Mouse (Mus musculus) stomach, embryonic 14.5 days (tissue): ENCODE results near the gene D630045J12Rik. TPM values are rescaled to one million over a fixed set of nuclear protein-coding genes. Genes with fewer than 3 reads are reported as not detected.

Experiments used
- ATAC-seq: fragments of 200-750 bp; cut with Nextera tagmentation; 2 replicates; pipeline ENCODE4 v1.8.0; 2017; ENCODE audit warnings: low read depth, moderate TSS enrichment; ENCODE audit not compliant: insufficient number of reproducible peaks, insufficient read depth, low FRiP score
- H3K27ac ChIP-seq: fragments of 300-500 bp; sonication (generic); 2 replicates; pipeline ENCODE4 v1.5.1; 2014; ENCODE audit warnings: mild to moderate bottlenecking, low read length, moderate library complexity, mixed read lengths
- H3K27me3 ChIP-seq: fragments of 300-500 bp; sonication (generic); 2 replicates; pipeline ENCODE4 v1.6.1; 2014; ENCODE audit warnings: low read length, control low read depth, mixed read lengths; ENCODE audit not compliant: control insufficient read depth, insufficient read depth
- H3K36me3 ChIP-seq: fragments of 300-500 bp; sonication (generic); 2 replicates; pipeline ENCODE4 v1.6.1; 2014; ENCODE audit warnings: mild to moderate bottlenecking, control low read depth, low read length, moderate library complexity, mixed read lengths; ENCODE audit not compliant: control insufficient read depth, insufficient read depth
- H3K4me1 ChIP-seq: fragments of 300-500 bp; sonication (generic); 2 replicates; pipeline ENCODE4 v1.6.1; 2014; ENCODE audit warnings: low read length, control low read depth, mixed read lengths; ENCODE audit not compliant: control insufficient read depth, insufficient read depth
- H3K4me2 ChIP-seq: fragments of 300-500 bp; sonication (generic); replicated peaks from 2 replicates; pipeline ENCODE4 v1.6.1; 2014; ENCODE audit warnings: low read depth, low read length, control low read depth
- H3K4me3 ChIP-seq: fragments of 300-500 bp; sonication (generic); 2 replicates; pipeline ENCODE4 v1.5.1; 2014; ENCODE audit warnings: low read depth, low read length, control low read depth
- H3K9ac ChIP-seq: fragments of 300-500 bp; sonication (generic); replicated peaks from 2 replicates; pipeline ENCODE4 v1.6.1; 2014; ENCODE audit warnings: low read depth, mild to moderate bottlenecking, control low read depth, low read length, moderate library complexity, mixed read lengths
- H3K9me3 ChIP-seq: fragments of 300-500 bp; sonication (generic); 2 replicates; pipeline ENCODE4 v1.6.1; 2016; ENCODE audit warnings: low read depth, low read length, control low read depth; ENCODE audit not compliant: control insufficient read depth
- WGBS: fragments of 180-500 bp; shearing (Covaris S2); extraction: QIAGEN DNeasy Blood & Tissue Kit; methylation state at CpG from one replicate; pipeline ENCODE4 v1.1.7; 2014; 5-methylcytosine and 5-hydroxymethylcytosine counted together
- polyA plus RNA-seq: library from polyadenylated mRNA; unstranded; fragments of >200 nt; fragmentation: Nextera tagmentation; extraction: Ambion mirVana; gene quantifications from 2 replicates; pipeline ENCODE4 v1.2.1, GENCODE M21; 2014

D630045J12Rik gene
- polyA plus RNA-seq, 1 experiment from 2014 or later, result 8.1 TPM

GRCm38 (mm10) chr6:38264466-38264865 is 10.7 kb upstream of the D630045J12Rik start:
- Histone ChIP-seq H3K9ac (no peak overlapping the region), H3K4me2 (no peak overlapping the region), H3K4me3 (no peak overlapping the region), H3K36me3 (no peaks in the 10 kb centered on the region), H3K9me3 (no peaks in the 10 kb centered on the region), H3K4me1 (no peaks in the 10 kb centered on the region), H3K27ac (no peak overlapping the region), H3K27me3 (no peaks in the 10 kb centered on the region)
- ATAC-seq, result no peak
- 77% methylated on average over 7 of the region's 7 CpGs for WGBS

DNA sequence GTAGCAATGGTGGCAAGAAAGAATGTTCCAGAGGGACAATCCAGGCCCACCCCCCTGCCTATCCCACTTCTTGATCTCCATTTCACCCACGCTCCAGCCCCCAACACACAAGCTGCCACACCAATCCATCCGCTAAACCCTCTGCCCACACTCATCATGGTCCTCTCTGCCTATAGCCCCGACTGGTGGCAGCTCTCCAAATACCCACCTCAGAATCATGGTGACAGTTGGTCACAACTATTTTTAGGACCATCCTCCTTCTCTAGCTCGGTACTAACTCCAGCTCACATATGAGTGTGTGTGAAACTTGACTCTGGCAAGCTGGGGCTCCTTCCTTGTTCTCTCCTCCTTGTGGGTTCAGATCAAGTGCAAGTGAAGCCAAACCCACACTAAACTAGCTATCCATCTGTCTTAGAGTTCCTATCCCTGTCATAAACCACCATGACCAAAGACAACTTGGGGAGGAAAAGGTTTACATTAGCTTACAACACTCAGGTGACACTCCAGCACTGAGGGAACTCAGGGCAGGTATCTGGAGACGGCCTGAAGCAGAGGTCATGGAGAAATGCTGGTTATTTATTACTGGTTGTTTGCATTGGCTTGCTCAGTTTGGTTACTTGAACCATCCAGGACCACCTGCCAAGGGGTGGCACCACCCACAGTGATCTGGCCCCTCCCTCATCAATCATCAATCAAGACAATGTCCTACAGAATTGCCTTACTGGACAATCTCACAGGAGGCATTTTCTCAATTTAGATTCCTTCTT is 9.8 kb upstream of the D630045J12Rik start:
- no peaks in the 10 kb centered on the region for H3K27me3 ChIP-seq
- H3K4me1 ChIP-seq, result no peaks in the 10 kb centered on the region
- 69% methylated on average over 5 of the region's 5 CpGs for WGBS
- H3K9me3 ChIP-seq, result no peaks in the 10 kb centered on the region
- H3K36me3 ChIP-seq, result no peaks in the 10 kb centered on the region
- H3K9ac ChIP-seq, result no peak overlapping the region
- no peak overlapping the region for H3K4me2 ChIP-seq
- H3K27ac ChIP-seq, result no peak overlapping the region
- no peak overlapping the region for H3K4me3 ChIP-seq
- ATAC-seq, result no peak

GRCm38 (mm10) chr6:38261877-38262276 is 8.1 kb upstream of the D630045J12Rik start:
- Histone ChIP-seq H3K4me2 (no peak overlapping the region), H3K36me3 (no peaks in the 10 kb centered on the region), H3K9ac (no peak overlapping the region), H3K9me3 (no peaks in the 10 kb centered on the region), H3K27ac (no peak overlapping the region), H3K27me3 (no peaks in the 10 kb centered on the region), H3K4me3 (no peak overlapping the region), H3K4me1 (no peaks in the 10 kb centered on the region)
- WGBS, result 69% methylated on average over 4 of the region's 4 CpGs
- ATAC-seq, result no peak

- peaks cover 9% of the 10 kb centered on the region for H3K4me1 ChIP-seq
- no peak overlapping the region for H3K4me3 ChIP-seq
- no peak for ATAC-seq
- H3K9ac ChIP-seq, result no peak overlapping the region
- no peak overlapping the region for H3K27ac ChIP-seq
- WGBS, result 92% methylated on average over 8 of the region's 8 CpGs
- H3K36me3 ChIP-seq, result no peaks in the 10 kb centered on the region
- H3K9me3 ChIP-seq, result no peaks in the 10 kb centered on the region
- H3K4me2 ChIP-seq, result no peak overlapping the region
- no peaks in the 10 kb centered on the region for H3K27me3 ChIP-seq
Observed at GRCm38 (mm10) chr6:38257506-38257905, 3.7 kb upstream of the D630045J12Rik start.

DNA sequence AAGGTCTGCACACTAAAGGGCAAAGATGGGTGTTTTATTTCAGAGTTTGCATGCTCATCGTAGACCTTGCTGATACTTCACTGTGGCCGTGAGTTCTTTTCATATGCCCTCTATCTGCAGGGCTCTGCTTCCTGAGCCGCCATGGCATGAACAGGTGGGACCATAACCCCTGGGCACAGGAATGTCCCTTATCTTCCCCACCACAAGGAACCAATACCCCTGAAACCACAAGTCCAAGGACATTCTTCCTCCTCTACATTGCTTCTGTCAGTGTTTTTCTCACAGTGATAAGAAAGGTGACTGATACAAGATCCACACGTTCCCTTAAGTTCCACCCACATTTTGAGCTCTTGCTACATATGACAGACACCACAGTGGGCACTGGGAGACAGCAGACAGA is 3.0 kb upstream of the D630045J12Rik start:
- ATAC-seq, result no peak
- Histone ChIP-seq H3K27me3 (no peaks in the 10 kb centered on the region), H3K36me3 (no peaks in the 10 kb centered on the region), H3K4me2 (no peak overlapping the region), H3K4me1 (peaks cover 14% of the 10 kb centered on the region), H3K27ac (no peak overlapping the region), H3K9ac (no peak overlapping the region), H3K9me3 (no peaks in the 10 kb centered on the region), H3K4me3 (no peak overlapping the region)
- WGBS, result 88% methylated on average over 4 of the region's 4 CpGs

- Histone ChIP-seq H3K27me3 (no peaks in the 10 kb centered on the region), H3K9ac (no peak overlapping the region), H3K4me1 (peaks cover 20% of the 10 kb centered on the region), H3K27ac (no peak overlapping the region), H3K9me3 (no peaks in the 10 kb centered on the region), H3K36me3 (no peaks in the 10 kb centered on the region), H3K4me3 (no peak overlapping the region), H3K4me2 (no peak overlapping the region)
- ATAC-seq, result no peak
- WGBS, result 80% methylated on average over 2 of the region's 2 CpGs
Observed at GRCm38 (mm10) chr6:38255794-38256193, 2.0 kb upstream of the D630045J12Rik start.

GRCm38 (mm10) chr6:38252766-38253735 is 758 bp downstream of the D630045J12Rik start:
- Histone ChIP-seq H3K4me1 (peaks cover 20% of the 10 kb centered on the region), H3K27ac (peak overlapping the region; percentile 61), H3K4me2 (peak overlapping the region; percentile 76), H3K27me3 (no peaks in the 10 kb centered on the region), H3K4me3 (peak overlapping the region; percentile 84), H3K36me3 (no peaks in the 10 kb centered on the region), H3K9me3 (no peaks in the 10 kb centered on the region), H3K9ac (peak overlapping the region; percentile 89)
- no peak for ATAC-seq
- WGBS, result 5% methylated on average over 19 of the region's 19 CpGs

GRCm38 (mm10) chr6:38252139-38252538 is 1.7 kb downstream of the D630045J12Rik start:
- WGBS, result 58% methylated on average over 10 of the region's 10 CpGs
- H3K9ac ChIP-seq, result 0 out of 2 replicates have a peak overlapping the region, but pooled peaks have one; percentile 14
- no peak for ATAC-seq
- no peaks in the 10 kb centered on the region for H3K36me3 ChIP-seq
- H3K4me3 ChIP-seq, result 0 out of 2 replicates have a peak overlapping the region, but pooled peaks have one; percentile 84
- no peak overlapping the region for H3K27ac ChIP-seq
- H3K9me3 ChIP-seq, result no peaks in the 10 kb centered on the region
- H3K4me2 ChIP-seq, result peak overlapping the region; percentile 76
- H3K27me3 ChIP-seq, result no peaks in the 10 kb centered on the region
- H3K4me1 ChIP-seq, result peaks cover 20% of the 10 kb centered on the region
